Comparison of ENCODE assay signal across 11 mouse cellular contexts in genomic region chr11:121082857-121083500, GRCm38 (mm10). TPM values are rescaled to one million over a fixed set of nuclear protein-coding genes. Genes with fewer than 3 reads are reported as not detected.
DNase-seq lines count a peak whose midpoint lies in the region; ATAC-seq and TF ChIP-seq lines count a peak whose summit lies in the region.
"Had no signal": no experiment of that assay in that cellular context is flagged by ENCODE, and none has a peak within 500 bp of the region (broad histone marks: within the 10 kb centered on the region; RNA-seq: fewer than 3 reads in every experiment).

No protein-coding gene starts in this region.

- no peak for TF ChIP-seq CTCF in liver, postnatal 0 days (IDR thresholded peaks at IDR 0.05; ENCODE audit: low read depth)

- DNase-seq in heart, adult 18-20 months, result peak; percentile 52 to 58
- no peak for DNase-seq in heart, embryonic 10.5 days (ENCODE audit: low spot score)
- peak; percentile 49 for DNase-seq in NIH3T3 (ENCODE audit: low read depth)
- DNase-seq in liver, postnatal 0 days, result no peak
- DNase-seq in spleen, adult 18-20 months, result peak; percentile 26 to 59
- DNase-seq in midbrain, embryonic 14.5 days, result no peak
- DNase-seq in right cerebral cortex, adult 18-20 months, result no peak
- DNase-seq: kidney, adult 9 months; liver, embryonic 13.5 days had no signal

- no peak for TF ChIP-seq EP300 in liver, postnatal 0 days (IDR thresholded peaks at IDR 0.05; ENCODE audit: low read depth)

- no peaks in the 10 kb centered on the region for H3K9me3 ChIP-seq in heart, embryonic 10.5 days
- no peaks in the 10 kb centered on the region for H3K9me3 ChIP-seq in liver, postnatal 0 days (ENCODE audit: low read length)
- no peaks in the 10 kb centered on the region for H3K9me3 ChIP-seq in midbrain, embryonic 14.5 days (ENCODE audit: control insufficient read depth, low read length)
- H3K9me3 ChIP-seq in hindbrain, embryonic 13.5 days, result no peaks in the 10 kb centered on the region
- H3K9me3 ChIP-seq: forebrain, embryonic 10.5 days; liver, embryonic 13.5 days had no signal

- 72% methylated on average over 6 of the region's 6 CpGs for WGBS in heart, embryonic 10.5 days
- 25% methylated on average over 6 of the region's 6 CpGs for WGBS in liver, postnatal 0 days (ENCODE audit: insufficient replicate concordance)
- WGBS in midbrain, embryonic 14.5 days, result 82% methylated on average over 6 of the region's 6 CpGs
- 87% methylated on average over 6 of the region's 6 CpGs for WGBS in hindbrain, embryonic 13.5 days

- H3K27ac ChIP-seq in heart, embryonic 10.5 days, result no peak overlapping the region
- H3K27ac ChIP-seq in liver, postnatal 0 days (ENCODE audit: low read depth), result peak overlapping the region; percentile 64
- H3K27ac ChIP-seq in midbrain, embryonic 14.5 days (replicated peaks; ENCODE audit: low read depth, low read length), result no peak overlapping the region
- no peak overlapping the region for H3K27ac ChIP-seq in hindbrain, embryonic 13.5 days
- H3K27ac ChIP-seq: forebrain, embryonic 10.5 days; liver, embryonic 13.5 days had no signal

- ATAC-seq in liver, postnatal 0 days, result no peak
- no peak for ATAC-seq in midbrain, embryonic 14.5 days (ENCODE audit: low FRiP score, low TSS enrichment)
- ATAC-seq in hindbrain, embryonic 13.5 days (ENCODE audit: low FRiP score), result no peak

- no peaks in the 10 kb centered on the region for H3K36me3 ChIP-seq in heart, embryonic 10.5 days
- H3K36me3 ChIP-seq in liver, postnatal 0 days (replicated peaks; ENCODE audit: insufficient read depth, low read length), result no peaks in the 10 kb centered on the region
- H3K36me3 ChIP-seq in midbrain, embryonic 14.5 days (ENCODE audit: control insufficient read depth, insufficient read depth, low read length), result no peaks in the 10 kb centered on the region
- no peaks in the 10 kb centered on the region for H3K36me3 ChIP-seq in hindbrain, embryonic 13.5 days
- H3K36me3 ChIP-seq: forebrain, embryonic 10.5 days; liver, embryonic 13.5 days had no signal

- H3K27me3 ChIP-seq in heart, embryonic 10.5 days (ENCODE audit: insufficient read depth, poor library complexity, severe bottlenecking), result peaks cover 18% of the 10 kb centered on the region
- no peaks in the 10 kb centered on the region for H3K27me3 ChIP-seq in liver, postnatal 0 days (ENCODE audit: insufficient read depth, low read length)
- H3K27me3 ChIP-seq in midbrain, embryonic 14.5 days (ENCODE audit: control insufficient read depth, insufficient read depth, low read length), result no peaks in the 10 kb centered on the region
- H3K27me3 ChIP-seq in hindbrain, embryonic 13.5 days, result no peaks in the 10 kb centered on the region
- H3K27me3 ChIP-seq: liver, embryonic 13.5 days had no signal

- 0 out of 2 replicates have a peak, but pooled peaks cover 9% of the 10 kb centered on the region for H3K4me1 ChIP-seq in heart, embryonic 10.5 days
- peaks cover 13% of the 10 kb centered on the region for H3K4me1 ChIP-seq in liver, postnatal 0 days (ENCODE audit: insufficient read depth)
- H3K4me1 ChIP-seq in midbrain, embryonic 14.5 days (ENCODE audit: control insufficient read depth, insufficient read depth, low read length), result no peaks in the 10 kb centered on the region
- no peaks in the 10 kb centered on the region for H3K4me1 ChIP-seq in hindbrain, embryonic 13.5 days (replicated peaks)
- H3K4me1 ChIP-seq: forebrain, embryonic 10.5 days had no signal

- H3K4me2 ChIP-seq in liver, postnatal 0 days (ENCODE audit: low read depth, low read length), result peak overlapping the region; percentile 49
- H3K4me2 ChIP-seq in midbrain, embryonic 14.5 days (ENCODE audit: low read length), result no peak overlapping the region
- H3K4me2 ChIP-seq in hindbrain, embryonic 13.5 days, result no peak overlapping the region
- H3K4me2 ChIP-seq: liver, embryonic 13.5 days had no signal

- H3K4me3 ChIP-seq in heart, embryonic 10.5 days, result no peak overlapping the region
- H3K4me3 ChIP-seq in liver, postnatal 0 days (ENCODE audit: low read depth, low read length), result no peak overlapping the region
- no peak overlapping the region for H3K4me3 ChIP-seq in midbrain, embryonic 14.5 days (replicated peaks; ENCODE audit: low read depth, low read length)
- no peak overlapping the region for H3K4me3 ChIP-seq in hindbrain, embryonic 13.5 days
- H3K4me3 ChIP-seq: forebrain, embryonic 10.5 days; liver, embryonic 13.5 days had no signal

- H3K9ac ChIP-seq in liver, postnatal 0 days (replicated peaks), result peak overlapping the region; percentile 26
- H3K9ac ChIP-seq in midbrain, embryonic 14.5 days (replicated peaks; ENCODE audit: low read length), result no peak overlapping the region
- H3K9ac ChIP-seq in hindbrain, embryonic 13.5 days, result no peak overlapping the region
- H3K9ac ChIP-seq: liver, embryonic 13.5 days had no signal

RNA-seq across cellular contexts. Expression of gene Sectm1a, which starts 2.0 kb away (rescaled TPM):
- under 1 TPM in 1 of 2 experiments, not detected in 1; 0.26 TPM for total RNA-seq in heart, adult 18-20 months (2021)
- not detected in 2 replicates for polyA plus RNA-seq in heart, embryonic 10.5 days (2016; fragmentation: Nextera tagmentation; extraction: Ambion mirVana)
- 1.7 and 2.0 TPM in 2 replicates for polyA plus RNA-seq in liver, postnatal 0 days (2015; fragmentation: Nextera tagmentation; extraction: Ambion mirVana)
- not detected in 2 replicates for polyA plus RNA-seq in midbrain, embryonic 14.5 days (2014; fragmentation: Nextera tagmentation; extraction: Ambion mirVana)
- polyA plus RNA-seq in hindbrain, embryonic 13.5 days (2015; fragmentation: Nextera tagmentation; extraction: Ambion mirVana), result not detected in 2 replicates
- polyA plus RNA-seq: forebrain, embryonic 10.5 days had no signal

RNA-seq across cellular contexts. Expression of gene Sectm1b, which starts 19.6 kb away (rescaled TPM):
- not detected for total RNA-seq in heart, adult 18-20 months (2021)
- not detected in 2 replicates for polyA plus RNA-seq in heart, embryonic 10.5 days (2016; fragmentation: Nextera tagmentation; extraction: Ambion mirVana)
- polyA plus RNA-seq in liver, postnatal 0 days (2015; fragmentation: Nextera tagmentation; extraction: Ambion mirVana), result 0.05 and 0.23 TPM in 2 replicates
- polyA plus RNA-seq in midbrain, embryonic 14.5 days (2014; fragmentation: Nextera tagmentation; extraction: Ambion mirVana), result not detected in 2 replicates
- not detected in 2 replicates for polyA plus RNA-seq in hindbrain, embryonic 13.5 days (2015; fragmentation: Nextera tagmentation; extraction: Ambion mirVana)
- polyA plus RNA-seq: forebrain, embryonic 10.5 days had no signal

RNA-seq across cellular contexts. Expression of gene Tex19.2, which starts 35.5 kb away (rescaled TPM):
- not detected for total RNA-seq in heart, adult 18-20 months (2021)
- not detected in 2 replicates for polyA plus RNA-seq in heart, embryonic 10.5 days (2016; fragmentation: Nextera tagmentation; extraction: Ambion mirVana)
- 0.05 TPM in 1 of 2 replicates, not detected in the other for polyA plus RNA-seq in liver, postnatal 0 days (2015; fragmentation: Nextera tagmentation; extraction: Ambion mirVana)
- not detected in 2 replicates for polyA plus RNA-seq in midbrain, embryonic 14.5 days (2014; fragmentation: Nextera tagmentation; extraction: Ambion mirVana)
- polyA plus RNA-seq in hindbrain, embryonic 13.5 days (2015; fragmentation: Nextera tagmentation; extraction: Ambion mirVana), result not detected in 2 replicates

RNA-seq across cellular contexts. Expression of gene Cd7, which starts 43.8 kb away (rescaled TPM):
- total RNA-seq in heart, adult 18-20 months (2021), result 1 to 10 TPM in 1 of 2 experiments, under 1 TPM in 1; 0.35 to 1.1 TPM
- not detected in 2 replicates for polyA plus RNA-seq in heart, embryonic 10.5 days (2016; fragmentation: Nextera tagmentation; extraction: Ambion mirVana)
- 3.2 and 3.3 TPM in 2 replicates for polyA plus RNA-seq in liver, postnatal 0 days (2015; fragmentation: Nextera tagmentation; extraction: Ambion mirVana)
- polyA plus RNA-seq in midbrain, embryonic 14.5 days (2014; fragmentation: Nextera tagmentation; extraction: Ambion mirVana), result not detected in 2 replicates
- not detected in 2 replicates for polyA plus RNA-seq in hindbrain, embryonic 13.5 days (2015; fragmentation: Nextera tagmentation; extraction: Ambion mirVana)
- polyA plus RNA-seq: forebrain, embryonic 10.5 days had no signal

Comparison
In these comparisons a context has a peak if more than half of its experiments do, and no peak if none do; other contexts are left out.
1. DNase-seq: peak in heart, adult 18-20 months (2 of 2), NIH3T3 (single experiment) and spleen, adult 18-20 months (2 of 2); none in heart, embryonic 10.5 days (single experiment), liver, postnatal 0 days (single experiment), midbrain, embryonic 14.5 days (single experiment) and right cerebral cortex, adult 18-20 months (single experiment).